Mouse (Mus musculus) mature B cell (primary cell): Measurements from ENCODE around the gene Gm10153.
"Not testable (repeated sequence)": the region's sequence is repeated elsewhere in the genome, so short reads cannot be mapped to it uniquely, and the experiment has no call there.

Experiments
- in situ Hi-C: fragments of 300-500 bp; cut with MboI; formaldehyde crosslinking; loops from 2 replicates; pipeline ENCODE4 v1.14.3; 2019

Gm10153 gene

DNA sequence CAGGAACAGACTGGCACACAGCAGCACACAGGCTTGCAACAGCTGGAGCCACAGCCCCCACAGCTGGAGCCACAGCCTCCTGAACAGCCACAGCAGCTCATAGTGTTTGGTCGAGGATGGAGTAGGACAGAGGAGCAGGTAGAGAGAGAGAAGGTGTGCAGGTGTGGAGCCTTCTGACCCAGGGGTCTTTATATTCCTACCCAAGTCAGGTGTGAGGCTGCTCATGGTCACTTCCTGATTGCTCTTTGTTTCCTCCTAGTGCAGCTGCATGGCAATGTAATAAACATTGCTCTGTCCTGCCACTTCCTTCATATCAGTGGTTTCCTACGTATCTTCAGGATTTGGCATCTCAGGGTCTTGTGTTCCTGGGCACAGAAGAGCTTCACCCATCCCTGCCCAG is at the start of gene Gm10153:
Gene Gm10153, minus strand, starts transcription at position 101 of the 400 bp plus-strand sequence.
- in situ Hi-C loops = no loop called here

DNA sequence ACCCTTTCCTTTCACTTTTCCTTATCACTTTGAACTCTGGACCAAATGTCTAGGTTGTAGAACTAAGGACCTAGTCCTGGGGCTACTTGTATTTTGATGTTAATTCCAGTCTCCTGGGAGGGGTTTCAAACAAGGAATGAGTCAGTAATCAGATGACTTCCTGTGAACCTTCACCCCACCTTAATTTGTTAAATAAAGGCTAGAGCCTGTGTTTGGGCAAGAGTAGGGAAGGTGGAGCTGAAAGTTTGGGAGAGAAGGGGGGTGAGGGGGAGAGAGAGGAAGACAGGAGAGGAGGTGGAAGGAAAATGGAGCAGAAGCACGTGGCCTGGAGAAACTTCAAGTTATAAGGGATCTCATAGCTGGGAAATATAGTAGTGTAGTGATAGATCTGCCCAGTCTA is 41.4 kb upstream of the Gm10153 start:
- in situ Hi-C loops = no loop called here

DNA sequence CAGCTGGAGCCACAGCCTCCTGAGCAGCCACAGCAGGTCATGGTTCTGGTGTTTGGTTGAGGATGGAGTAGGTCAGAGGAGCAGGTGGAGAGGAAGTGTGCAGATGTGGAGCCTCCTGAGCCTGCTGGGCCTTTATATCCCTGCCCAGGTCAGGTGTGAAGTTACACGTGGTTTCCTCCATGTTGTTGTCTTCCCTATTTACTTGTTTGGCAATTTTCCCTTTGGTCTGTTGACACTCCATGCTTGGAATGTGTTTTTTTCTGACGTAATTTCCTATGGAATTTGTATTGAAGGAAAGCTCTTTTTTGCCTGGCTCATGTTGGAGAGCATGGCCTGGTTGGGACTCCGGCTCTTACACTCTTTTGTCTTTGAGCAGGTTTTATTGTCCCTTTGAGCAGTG is 39.7 kb upstream of the Gm10153 start, which contains the start of gene Krtap5-5:
Gene Krtap5-5, minus strand, starts transcription at position 101 of the 400 bp plus-strand sequence.
- in situ Hi-C loops = not testable (repeated sequence)

DNA sequence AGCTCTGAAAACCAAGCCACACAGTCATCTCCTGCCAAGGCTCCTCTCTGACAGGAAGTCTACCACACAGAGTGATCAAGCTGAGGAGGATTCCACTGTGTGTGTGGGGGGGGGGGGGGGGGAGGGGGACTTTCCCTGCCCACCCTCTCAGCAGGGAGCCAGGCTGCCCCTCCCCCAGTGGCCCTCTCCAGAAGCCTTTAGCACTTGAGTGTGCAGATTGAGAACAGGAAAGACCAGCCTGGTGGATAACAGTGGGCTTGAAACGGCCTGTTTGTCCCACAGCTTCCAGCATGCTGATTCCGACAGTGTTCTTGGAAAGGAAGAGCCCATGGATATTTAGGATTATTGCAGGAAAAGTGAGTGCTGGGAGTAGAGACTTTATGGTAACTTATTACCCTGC is 34.3 kb upstream of the Gm10153 start:
- in situ Hi-C loops = no loop called here

DNA sequence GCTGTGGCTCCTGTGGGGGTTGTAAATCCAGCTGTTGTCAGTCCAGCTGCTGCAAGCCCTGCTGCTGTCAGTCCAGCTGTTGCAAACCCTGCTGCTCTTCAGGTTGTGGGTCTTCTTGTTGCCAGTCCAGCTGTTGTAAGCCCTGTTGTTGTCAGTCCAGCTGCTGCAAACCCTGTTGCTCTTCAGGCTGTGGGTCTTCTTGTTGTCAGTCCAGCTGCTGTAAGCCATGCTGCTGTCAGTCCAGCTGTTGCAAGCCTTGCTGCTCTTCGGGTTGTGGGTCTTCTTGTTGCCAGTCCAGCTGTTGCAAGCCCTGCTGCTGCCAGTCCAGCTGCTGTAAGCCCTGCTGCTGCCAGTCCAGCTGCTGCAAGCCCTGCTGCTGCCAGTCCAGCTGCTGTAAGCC is 21.9 kb upstream of the Gm10153 start:
- in situ Hi-C loops = not testable (repeated sequence)

DNA sequence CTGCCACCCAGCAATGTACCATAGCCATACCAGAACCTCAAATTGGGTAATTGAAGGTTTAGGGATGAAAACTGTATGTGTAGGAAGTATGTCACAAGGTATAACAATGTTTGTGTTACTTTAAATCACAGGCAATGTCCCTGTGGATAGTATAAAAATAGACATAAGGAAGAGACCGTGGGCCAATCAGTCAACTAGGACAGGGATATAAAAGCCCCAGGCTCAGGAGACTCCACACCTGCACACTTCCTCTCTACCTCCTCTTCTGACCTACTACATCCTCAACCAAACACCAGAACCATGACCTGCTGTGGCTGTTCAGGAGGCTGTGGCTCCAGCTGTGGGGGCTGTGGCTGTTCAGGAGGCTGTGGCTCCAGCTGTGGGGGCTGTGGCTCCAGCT is 21.4 kb upstream of the Gm10153 start, which contains the start of gene Gm7579:
Gene Gm7579, plus strand, starts transcription at position 301 of the 400 bp plus-strand sequence.
- in situ Hi-C loops = no loop called here

DNA sequence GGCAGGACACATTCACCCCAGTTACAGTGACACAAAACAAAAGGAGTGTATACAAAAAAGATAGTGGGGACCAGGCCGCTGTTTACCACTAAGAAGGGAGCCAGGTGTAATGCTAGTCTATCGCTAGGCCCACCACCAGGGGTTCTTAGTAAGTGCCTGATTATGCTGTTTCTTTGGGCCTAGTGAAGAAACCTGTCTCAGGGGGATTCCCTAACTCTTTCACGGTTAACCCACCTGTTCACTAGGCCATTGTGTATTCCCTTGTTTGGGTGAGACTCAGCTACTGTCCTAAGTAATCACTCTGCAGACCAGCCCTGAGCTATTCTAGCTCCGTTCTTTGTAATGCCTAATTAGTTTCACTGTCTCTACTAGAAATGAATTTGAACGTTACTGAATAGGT is 16.7 kb upstream of the Gm10153 start:
- in situ Hi-C loops = not testable (repeated sequence)

DNA sequence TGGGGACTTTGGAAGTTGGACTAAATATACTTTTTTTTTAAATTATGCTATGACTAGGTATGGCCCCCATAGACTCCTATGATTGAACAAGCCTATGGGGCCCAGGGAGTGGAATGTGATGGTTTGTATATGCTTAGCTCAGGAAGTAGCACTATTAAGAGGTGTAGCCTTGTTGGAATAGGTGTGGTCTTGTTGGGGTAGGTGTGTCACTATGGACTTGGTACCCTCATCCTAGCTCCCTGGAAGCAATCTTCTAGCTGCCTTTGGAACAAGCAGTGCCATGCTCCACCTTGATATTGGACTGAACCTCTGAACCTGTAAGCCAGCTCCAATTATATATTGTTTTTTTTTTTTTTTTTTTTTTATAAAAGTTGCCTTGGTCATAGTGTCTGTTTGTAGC is 15.3 kb upstream of the Gm10153 start:
- in situ Hi-C loops = no loop called here

DNA sequence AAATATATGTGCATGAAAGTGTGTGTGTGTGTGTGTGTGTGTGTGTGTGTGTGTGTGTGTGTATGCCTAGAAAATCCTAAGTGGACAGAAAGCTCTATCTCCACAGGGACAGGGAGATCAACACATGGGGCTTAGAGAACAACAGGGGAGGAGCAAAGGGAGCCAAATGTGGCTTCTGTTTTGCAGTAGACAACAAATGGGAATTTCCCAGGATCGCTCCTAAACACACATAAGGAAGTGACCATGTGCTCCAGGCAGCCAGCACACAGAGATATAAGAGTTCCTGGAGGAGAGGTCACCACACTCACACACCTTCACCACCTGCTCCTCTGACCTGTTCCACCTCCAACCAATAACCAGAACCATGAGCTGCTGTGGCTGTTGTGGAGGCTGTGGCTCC is 10.9 kb upstream of the Gm10153 start, which contains the start of gene Krtap5-3:
Gene Krtap5-3, plus strand, starts transcription at position 301 of the 400 bp plus-strand sequence.
- in situ Hi-C loops = no loop called here

DNA sequence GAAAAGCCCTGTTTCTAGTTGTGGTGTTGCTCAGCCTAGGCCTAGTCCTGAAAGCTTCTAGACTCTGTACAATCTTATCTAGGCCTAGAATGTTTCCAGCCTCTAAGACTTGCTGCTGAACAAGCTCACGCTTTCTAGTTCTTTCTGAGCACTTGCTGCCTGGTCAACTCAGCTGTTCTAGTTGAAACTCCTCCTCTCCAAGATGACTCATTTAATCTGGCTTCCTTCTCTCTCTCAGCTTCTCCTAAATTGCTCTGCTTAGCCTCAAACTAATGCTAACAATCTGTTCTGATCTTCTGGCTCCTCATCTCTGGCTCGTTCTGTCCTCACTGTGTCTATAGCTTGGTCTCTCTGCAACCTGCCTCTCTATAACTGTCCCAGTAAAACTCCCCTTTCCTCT is 8.6 kb upstream of the Gm10153 start:
- in situ Hi-C loops = no loop called here

DNA sequence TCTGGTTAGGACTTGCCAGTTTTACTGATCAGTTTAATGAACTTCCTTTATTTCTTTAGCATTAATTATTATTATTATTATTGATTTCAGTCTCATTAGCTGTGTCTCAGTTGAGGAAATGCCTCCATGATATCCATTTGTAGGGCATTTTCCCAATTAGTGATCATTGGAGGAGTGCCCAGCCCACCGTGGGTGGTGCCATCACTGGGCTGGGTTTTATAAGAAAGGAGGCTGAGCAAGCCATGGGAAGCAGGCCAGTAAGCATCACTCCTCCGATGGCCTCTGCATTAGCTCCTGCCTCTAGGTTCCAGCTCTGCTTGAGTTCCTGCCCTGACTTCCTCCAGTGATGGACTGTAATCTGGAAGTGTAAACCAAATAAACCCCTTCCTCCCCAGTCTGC is 2.0 kb downstream of the Gm10153 start:
- in situ Hi-C loops = no loop called here

DNA sequence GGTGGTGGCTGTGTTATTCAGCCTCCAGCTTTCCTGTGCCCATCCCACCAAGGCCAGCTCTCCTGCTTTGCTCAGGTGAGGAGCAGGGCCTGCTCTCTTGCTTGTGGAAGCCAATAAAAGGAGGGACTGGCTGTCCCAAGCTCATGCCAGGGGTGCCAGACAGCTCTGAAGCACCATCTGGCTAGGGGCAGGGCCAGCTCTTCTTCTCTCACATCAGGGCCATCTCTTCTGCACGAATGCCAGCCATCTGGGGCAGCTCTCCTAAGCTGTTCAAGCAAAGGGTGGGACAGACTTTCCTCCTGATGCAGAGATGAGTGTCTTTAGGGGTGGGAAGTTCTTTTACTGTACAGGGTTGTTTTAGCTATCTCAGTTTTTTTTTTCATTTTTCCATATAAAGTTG is 9.2 kb downstream of the Gm10153 start:
- in situ Hi-C loops = no loop called here

DNA sequence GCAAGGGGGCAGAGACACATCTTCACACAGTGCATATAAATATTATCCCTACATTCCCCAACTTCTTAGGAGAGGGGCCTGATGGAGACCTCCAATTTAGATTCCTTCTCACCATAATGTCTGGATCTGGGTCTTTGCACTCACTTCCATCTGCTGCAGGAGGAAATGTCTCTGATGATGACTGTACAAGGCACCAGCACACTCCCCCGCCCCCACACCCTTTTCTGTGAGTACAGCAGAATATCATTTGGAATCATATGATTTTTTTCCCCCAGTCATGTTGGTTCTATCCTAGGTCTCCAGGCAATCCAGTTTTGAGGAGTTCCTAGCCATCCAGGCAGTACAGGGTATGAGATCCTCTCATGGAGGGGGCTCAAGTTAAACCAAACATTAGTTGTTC is 11.5 kb downstream of the Gm10153 start:
- in situ Hi-C loops = no loop called here

DNA sequence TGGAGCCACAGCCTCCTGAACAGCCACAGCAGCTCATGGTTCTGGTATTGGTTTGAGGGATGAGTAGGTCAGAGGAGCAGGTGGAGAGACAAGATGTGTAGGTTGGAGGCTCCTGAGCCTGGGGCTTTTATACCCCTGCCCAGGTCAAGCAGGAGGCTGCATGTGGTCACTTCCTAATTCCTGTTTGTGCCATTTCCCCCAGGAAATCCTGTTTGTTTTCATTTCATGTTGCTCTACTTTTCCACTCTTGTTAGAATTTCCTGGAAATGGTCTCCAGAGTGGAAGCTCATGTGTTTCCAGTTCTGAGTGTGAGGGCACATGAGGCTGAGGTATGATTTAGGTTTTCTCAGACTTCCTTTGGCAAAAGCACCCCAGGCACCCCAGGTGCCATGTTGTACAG is 14.3 kb downstream of the Gm10153 start, which contains the start of gene Krtap5-2:
Gene Krtap5-2, minus strand, starts transcription at position 101 of the 400 bp plus-strand sequence.
- in situ Hi-C loops = not testable (repeated sequence)

DNA sequence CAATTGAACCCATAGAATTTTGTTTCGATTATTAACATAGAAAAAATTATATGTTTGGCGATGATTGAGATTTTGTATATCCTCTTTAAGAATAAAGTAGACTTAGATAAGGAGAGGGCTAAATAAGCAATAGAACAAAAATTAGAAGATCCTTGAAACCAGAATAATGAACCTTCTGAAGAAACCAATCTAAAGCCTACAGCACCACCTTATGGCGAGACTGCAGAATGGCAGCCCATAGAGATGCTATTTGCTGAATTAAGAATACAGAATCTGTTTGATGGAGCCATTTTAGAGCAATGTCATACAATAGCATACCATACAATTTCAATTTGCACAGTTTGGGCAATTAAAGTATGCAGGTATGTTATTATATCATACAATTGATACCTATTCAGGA is 20.4 kb downstream of the Gm10153 start:
- in situ Hi-C loops = no loop called here

DNA sequence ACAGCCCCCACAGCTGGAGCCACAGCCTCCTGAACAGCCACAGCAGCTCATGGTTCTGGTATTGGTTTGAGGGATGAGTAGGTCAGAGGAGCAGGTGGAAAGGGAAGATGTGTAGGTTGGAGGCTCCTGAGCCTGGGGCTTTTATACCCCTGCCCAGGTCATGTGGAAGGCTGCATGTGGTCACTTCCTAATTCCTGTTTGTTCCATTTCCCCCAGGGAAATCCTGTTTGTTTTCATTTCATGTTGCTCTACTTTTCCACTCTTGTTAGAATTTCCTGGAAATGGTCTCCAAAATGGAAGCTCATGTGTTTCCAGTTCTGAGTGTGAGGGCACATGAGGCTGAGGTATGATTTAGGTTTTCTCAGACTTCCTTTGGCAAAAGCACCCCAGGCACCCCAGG is 24.6 kb downstream of the Gm10153 start, which contains the start of gene Gm4553:
Gene Gm4553, minus strand, starts transcription at position 101 of the 400 bp plus-strand sequence.
- in situ Hi-C loops = not testable (repeated sequence)

DNA sequence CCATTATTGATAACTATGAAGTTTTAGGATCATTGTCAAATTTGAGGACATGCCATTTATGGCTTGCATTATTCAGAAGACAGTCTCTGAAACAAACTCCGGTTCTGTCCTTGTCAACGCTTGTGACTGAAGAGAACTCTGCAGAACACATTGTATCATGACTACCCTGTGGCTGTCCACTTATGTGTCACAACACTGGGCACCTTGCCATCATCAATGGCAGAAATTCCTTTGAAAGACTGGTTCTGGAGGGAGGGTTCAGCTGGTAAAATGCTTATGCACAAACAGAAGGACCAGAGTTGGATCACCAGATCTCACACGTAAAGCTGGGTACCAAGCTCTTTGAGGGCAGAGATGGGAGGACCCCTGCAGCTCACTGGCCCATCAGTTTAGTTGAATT is 30.8 kb downstream of the Gm10153 start:
- in situ Hi-C loops = no loop called here

DNA sequence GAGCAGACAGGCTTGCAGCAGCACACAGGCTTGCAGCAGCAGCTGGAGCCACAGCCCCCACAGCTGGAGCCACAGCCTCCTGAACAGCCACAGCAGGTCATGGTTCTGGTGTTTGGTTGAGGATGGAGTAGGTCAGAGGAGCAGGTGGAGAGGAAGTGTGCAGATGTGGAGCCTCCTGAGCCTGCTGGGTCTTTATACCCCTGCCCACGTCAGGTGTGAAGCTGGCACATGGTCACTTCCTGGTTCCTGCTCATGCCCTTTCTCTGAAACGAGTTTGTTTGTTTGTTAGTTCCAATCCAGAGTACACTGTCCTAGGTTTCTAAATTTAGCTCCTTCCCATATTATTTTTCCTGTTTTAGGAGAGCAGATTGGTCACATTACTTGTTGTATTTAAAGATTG is 33.2 kb downstream of the Gm10153 start, which contains the start of gene Gm29735:
Gene Gm29735, minus strand, starts transcription at position 101 of the 400 bp plus-strand sequence.
- in situ Hi-C loops = not testable (repeated sequence)

DNA sequence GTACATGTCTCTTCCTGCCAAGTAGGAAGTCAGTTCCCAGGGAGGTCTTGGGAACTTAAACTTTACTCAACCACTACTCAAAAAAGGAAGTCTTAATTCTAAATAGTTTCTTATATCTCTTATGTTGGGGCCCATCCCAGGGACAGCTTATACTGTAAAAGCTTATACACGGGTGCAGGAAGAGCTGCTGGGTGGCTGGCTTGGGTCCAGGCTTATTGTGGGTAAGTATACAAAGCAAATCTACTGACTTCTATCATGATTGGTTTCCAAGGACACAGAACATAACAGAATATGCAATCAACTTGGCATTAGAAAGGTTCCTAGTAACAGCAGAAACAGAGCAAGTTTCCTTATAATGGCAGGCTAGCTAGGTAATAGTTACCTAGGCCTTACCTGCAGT is 34.9 kb downstream of the Gm10153 start:
- in situ Hi-C loops = no loop called here

DNA sequence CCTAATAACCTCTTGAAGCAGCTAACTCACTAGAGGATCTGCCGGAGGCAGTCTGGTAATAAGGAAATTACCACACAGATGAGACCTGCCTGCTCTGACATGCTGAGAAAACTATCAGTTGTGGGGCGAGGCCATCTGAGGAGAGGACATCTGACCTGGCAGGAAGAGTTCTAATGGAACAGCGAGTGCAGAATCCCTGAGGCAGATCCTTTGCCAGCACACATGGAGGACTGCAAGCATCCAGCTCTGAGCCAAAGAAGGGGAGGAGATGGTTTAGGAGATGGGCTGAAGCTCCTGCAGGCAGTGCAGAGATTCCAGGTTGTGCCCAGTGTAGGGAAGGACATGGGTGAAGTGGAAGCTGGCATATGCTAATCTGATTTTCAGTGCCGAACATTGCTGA is 38.0 kb downstream of the Gm10153 start:
- in situ Hi-C loops = no loop called here

DNA sequence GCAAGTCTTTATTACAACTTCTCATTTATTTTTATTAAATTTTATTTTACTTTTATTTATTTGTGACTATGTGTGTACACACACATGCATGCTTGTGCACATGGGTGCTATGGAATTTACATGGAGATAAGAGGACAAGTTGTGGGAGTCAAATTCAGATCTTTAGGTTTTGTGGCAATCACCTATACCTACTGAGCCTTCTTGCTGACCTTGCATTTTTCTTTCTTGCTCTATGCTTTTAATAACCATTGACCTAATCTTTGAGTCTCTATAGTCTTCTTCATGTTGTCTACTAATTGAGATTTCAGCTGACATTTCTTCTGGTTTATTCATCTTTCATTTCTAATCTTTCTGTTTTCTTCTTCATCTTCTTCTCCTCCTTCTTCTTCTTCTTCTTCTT is 41.6 kb downstream of the Gm10153 start:
- in situ Hi-C loops = no loop called here

DNA sequence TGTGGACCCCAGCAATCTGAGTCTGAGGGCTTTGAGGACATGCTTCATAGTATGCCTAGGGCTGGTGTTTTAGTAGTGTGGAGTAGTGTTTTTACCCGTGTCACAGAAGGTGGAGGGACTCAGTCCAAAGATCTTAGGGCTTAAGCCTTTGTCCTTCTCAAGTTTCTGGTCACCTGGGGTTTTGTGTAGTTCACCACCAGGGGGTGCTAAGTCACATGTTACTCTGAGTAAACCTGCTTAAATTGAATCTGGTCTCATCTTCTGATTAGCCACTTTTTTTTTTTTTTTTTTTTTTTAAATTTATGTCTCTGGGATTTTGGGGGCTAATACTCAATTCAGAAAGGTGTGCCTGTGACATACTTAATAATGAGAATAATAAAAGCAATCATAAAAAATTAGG is 44.2 kb downstream of the Gm10153 start:
- in situ Hi-C loops = no loop called here

DNA sequence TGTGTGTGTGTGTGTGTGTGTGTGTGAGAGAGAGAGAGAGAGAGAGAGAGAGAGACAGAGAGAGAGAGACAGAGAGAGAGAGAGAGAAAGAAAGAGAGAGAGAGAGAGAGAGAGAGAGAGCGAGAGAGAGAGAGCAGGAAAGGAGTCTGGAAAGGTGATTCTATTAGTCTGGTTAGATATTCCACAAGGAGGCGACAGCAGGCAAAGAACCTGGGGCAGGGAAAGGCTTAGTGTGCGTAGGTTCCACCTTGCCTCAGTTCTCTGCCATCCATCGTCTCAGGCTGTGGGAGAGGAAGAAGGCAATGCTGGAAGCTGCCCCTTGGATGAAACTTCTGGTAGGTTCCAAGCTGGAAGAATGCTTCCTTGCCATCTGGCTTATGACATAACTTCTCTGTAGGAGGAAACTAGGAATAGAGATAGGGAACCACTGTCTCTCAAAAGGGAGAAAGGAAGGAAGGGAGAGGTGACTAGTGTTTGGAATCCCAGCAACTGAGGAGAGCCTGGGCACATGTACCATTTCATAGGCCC is 44.7 kb downstream of the Gm10153 start:
- in situ Hi-C loops = no loop called here

DNA sequence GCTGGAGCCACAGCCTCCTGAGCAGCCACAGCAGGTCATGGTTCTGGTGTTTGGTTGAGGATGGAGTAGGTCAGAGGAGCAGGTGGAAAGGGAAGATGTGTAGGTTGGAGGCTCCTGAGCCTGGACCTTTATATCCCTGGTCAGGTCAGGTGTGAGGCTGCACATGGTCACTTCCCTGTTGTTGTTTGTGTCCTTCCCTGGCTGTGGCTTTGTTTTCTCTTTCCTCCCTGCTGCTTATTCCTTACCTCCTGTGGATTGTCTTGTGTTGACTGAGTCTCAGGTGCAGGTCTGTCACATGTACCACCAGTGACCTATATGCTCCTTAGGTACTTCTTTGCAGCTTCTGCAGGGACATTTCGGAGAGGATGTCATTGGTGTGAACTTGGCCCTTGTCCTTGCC is 45.7 kb downstream of the Gm10153 start, which contains the start of gene Gm45337:
Gene Gm45337, minus strand, starts transcription at position 101 of the 400 bp plus-strand sequence.
- in situ Hi-C loops = no loop called here
